Mouse (Mus musculus): ENCODE measurements at regions not wholly inside any gene's neighbourhood (a gene's known extent, or its start where the extent isn't known, plus 50 kb on each side); places are given as distances from the start of the nearest gene placed in this dataset.

DNA sequence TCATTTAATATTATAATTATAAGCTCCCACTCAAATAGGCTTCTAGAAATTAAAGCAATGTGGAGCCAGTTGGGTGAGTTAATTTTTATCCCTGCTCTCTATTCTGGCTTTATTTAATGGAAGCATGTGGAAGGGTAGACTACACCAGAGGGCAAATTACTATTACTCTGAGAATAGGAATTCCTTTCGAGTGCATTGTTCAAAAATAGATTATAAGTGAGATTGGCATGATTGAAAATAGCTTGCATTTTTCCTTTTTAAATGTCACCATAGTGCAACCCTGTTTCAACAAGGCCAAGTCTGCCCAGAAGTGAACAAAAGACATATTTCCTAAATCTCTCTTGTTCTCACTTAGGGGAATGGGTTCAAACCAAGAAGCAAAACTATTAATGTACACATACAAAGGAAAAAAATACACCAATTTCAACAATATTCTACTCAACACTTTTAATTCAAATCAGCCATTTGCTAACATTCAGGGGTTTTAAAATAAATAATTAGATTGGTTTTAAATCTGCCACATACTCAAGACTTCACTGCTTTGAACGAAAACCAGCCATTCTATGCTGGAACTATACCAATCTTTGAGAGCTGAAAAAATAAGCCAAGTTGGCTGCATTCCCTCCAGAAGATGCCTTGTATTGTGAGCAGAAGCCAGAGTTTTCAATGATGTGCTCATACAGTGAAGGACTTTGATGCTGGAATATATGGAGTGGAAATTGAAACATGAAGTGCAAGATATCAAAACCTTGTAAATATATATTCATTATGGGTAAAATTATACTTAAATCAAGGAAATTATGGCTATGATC is 361.3 kb upstream of the Akr1e1 start:
- TF ChIP-seq CTCF (IDR thresholded peaks at IDR 0.05; ENCODE audit: extremely low read depth, insufficient read depth, low read length) (no peak), POLR2A (IDR thresholded peaks at IDR 0.05; ENCODE audit: extremely low read depth, insufficient read depth, low read length) (no peak)
